9 mouse cellular contexts compared by ENCODE assay signal in the genomic region with DNA sequence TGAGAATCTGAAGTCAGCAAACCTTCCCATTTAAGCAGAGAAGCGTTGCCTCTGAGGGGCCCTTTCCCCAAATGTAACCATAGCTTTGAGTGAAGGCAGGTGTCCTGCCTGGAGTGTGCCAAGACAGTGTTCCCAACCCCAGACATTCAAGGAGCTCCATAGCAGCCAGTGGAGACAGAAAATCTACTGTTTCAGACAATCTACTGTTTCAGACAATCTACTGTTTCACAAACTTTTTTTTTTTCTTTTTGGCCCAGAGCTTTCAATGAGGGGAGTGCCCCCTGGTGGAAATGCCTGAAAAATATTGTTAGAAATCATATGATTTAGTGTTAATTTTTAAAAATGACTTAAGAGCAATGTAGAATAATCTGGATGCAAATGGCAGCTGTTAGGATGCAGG. TPM values are rescaled to one million over a fixed set of nuclear protein-coding genes. Genes with fewer than 3 reads are reported as not detected.
DNase-seq lines count a peak whose midpoint lies in the region; ATAC-seq and TF ChIP-seq lines count a peak whose summit lies in the region.
"Had no signal": no experiment of that assay in that cellular context is flagged by ENCODE, and none has a peak within 500 bp of the region (broad histone marks: within the 10 kb centered on the region; RNA-seq: fewer than 3 reads in every experiment).

No protein-coding gene starts in this region.

- no peaks in the 10 kb centered on the region for H3K9me3 ChIP-seq in heart, embryonic 12.5 days (replicated peaks)
- no peaks in the 10 kb centered on the region for H3K9me3 ChIP-seq in midbrain, embryonic 11.5 days (ENCODE audit: control insufficient read depth, low read length)
- no peaks in the 10 kb centered on the region for H3K9me3 ChIP-seq in midbrain, embryonic 13.5 days
- H3K9me3 ChIP-seq in midbrain, embryonic 15.5 days, result no peaks in the 10 kb centered on the region
- no peaks in the 10 kb centered on the region for H3K9me3 ChIP-seq in neural tube, embryonic 15.5 days (replicated peaks)

- TF ChIP-seq EP300 in heart, adult 2 months (IDR thresholded peaks at IDR 0.05; ENCODE audit: insufficient read depth, low read depth, low read length), result no peak

- DNase-seq in heart, adult 2 months, result no peak
- no peak for DNase-seq in midbrain, embryonic 11.5 days (ENCODE audit: low spot score, missing footprints)
- DNase-seq in thymus, postnatal 25 days, result no peak

- H3K27me3 ChIP-seq in heart, adult 2 months (ENCODE audit: control insufficient read depth, insufficient read depth, low read length), result no peaks in the 10 kb centered on the region
- H3K27me3 ChIP-seq in heart, embryonic 12.5 days (replicated peaks), result no peaks in the 10 kb centered on the region
- H3K27me3 ChIP-seq in midbrain, embryonic 11.5 days (ENCODE audit: control insufficient read depth, insufficient read depth, low read length), result no peaks in the 10 kb centered on the region
- no peaks in the 10 kb centered on the region for H3K27me3 ChIP-seq in midbrain, embryonic 13.5 days
- no peaks in the 10 kb centered on the region for H3K27me3 ChIP-seq in midbrain, embryonic 15.5 days (replicated peaks)
- H3K27me3 ChIP-seq in neural tube, embryonic 15.5 days (replicated peaks), result no peaks in the 10 kb centered on the region

- H3K79me2 ChIP-seq in heart, adult 2 months (replicated peaks; ENCODE audit: control insufficient read depth, insufficient read depth, low read length), result no peaks in the 10 kb centered on the region

- H3K4me1 ChIP-seq in heart, adult 2 months (ENCODE audit: control insufficient read depth, insufficient read depth, low read length), result no peaks in the 10 kb centered on the region
- 0 out of 2 replicates have a peak, but pooled peaks cover 2% of the 10 kb centered on the region for H3K4me1 ChIP-seq in heart, embryonic 12.5 days (replicated peaks)
- no peaks in the 10 kb centered on the region for H3K4me1 ChIP-seq in midbrain, embryonic 11.5 days (ENCODE audit: control insufficient read depth, insufficient read depth, low read length)
- peaks cover 12% of the 10 kb centered on the region for H3K4me1 ChIP-seq in midbrain, embryonic 13.5 days (replicated peaks)
- H3K4me1 ChIP-seq in bone marrow macrophage, adult 2 months (ENCODE audit: control insufficient read depth, insufficient read depth, low read length), result no peaks in the 10 kb centered on the region
- no peaks in the 10 kb centered on the region for H3K4me1 ChIP-seq in midbrain, embryonic 15.5 days
- H3K4me1 ChIP-seq in neural tube, embryonic 15.5 days, result 0 out of 2 replicates have a peak, but pooled peaks cover 3% of the 10 kb centered on the region

- no peak overlapping the region for H3K4me2 ChIP-seq in heart, embryonic 12.5 days
- no peak overlapping the region for H3K4me2 ChIP-seq in midbrain, embryonic 11.5 days
- no peak overlapping the region for H3K4me2 ChIP-seq in midbrain, embryonic 13.5 days (replicated peaks)
- H3K4me2 ChIP-seq in midbrain, embryonic 15.5 days, result no peak overlapping the region
- H3K4me2 ChIP-seq in neural tube, embryonic 15.5 days, result no peak overlapping the region

- H3K27ac ChIP-seq in heart, adult 2 months, result no peak overlapping the region
- no peak overlapping the region for H3K27ac ChIP-seq in heart, embryonic 12.5 days (ENCODE audit: poor library complexity, severe bottlenecking)
- H3K27ac ChIP-seq in midbrain, embryonic 11.5 days (ENCODE audit: low read depth, low read length), result no peak overlapping the region
- H3K27ac ChIP-seq in midbrain, embryonic 13.5 days, result no peak overlapping the region
- H3K27ac ChIP-seq in bone marrow macrophage, adult 2 months (ENCODE audit: insufficient read depth, low read depth, low read length), result no peak overlapping the region
- no peak overlapping the region for H3K27ac ChIP-seq in midbrain, embryonic 15.5 days
- H3K27ac ChIP-seq in neural tube, embryonic 15.5 days (replicated peaks), result no peak overlapping the region

- intact Hi-C loops in heart, adult 2 months (cut with DNase I), result no loop called here

- 78% methylated on average over 1 of the region's 1 CpGs for WGBS in heart, adult 2 months
- 63% methylated on average over 1 of the region's 1 CpGs for WGBS in heart, embryonic 12.5 days
- 89% methylated on average over 1 of the region's 1 CpGs for WGBS in midbrain, embryonic 11.5 days
- WGBS in midbrain, embryonic 13.5 days, result 88% methylated on average over 1 of the region's 1 CpGs
- WGBS in midbrain, embryonic 15.5 days, result 82% methylated on average over 1 of the region's 1 CpGs
- 71% methylated on average over 1 of the region's 1 CpGs for WGBS in neural tube, embryonic 15.5 days

- TF ChIP-seq CTCF in heart, adult 2 months (IDR thresholded peaks at IDR 0.05), result peak; percentile 69
- 0 out of 2 replicates have a peak, but pooled peaks have one; percentile 26 for TF ChIP-seq CTCF in bone marrow macrophage, adult 2 months (IDR thresholded peaks at IDR 0.05; ENCODE audit: low read depth, low read length)

- no peak for TF ChIP-seq POLR2A in heart, adult 2 months (IDR thresholded peaks at IDR 0.05; ENCODE audit: insufficient read depth, low read depth, low read length)
- no peak for TF ChIP-seq POLR2A in bone marrow macrophage, adult 2 months (IDR thresholded peaks at IDR 0.05; ENCODE audit: borderline replicate concordance, low read depth, low read length)

- no peak for ATAC-seq in heart, embryonic 12.5 days (ENCODE audit: insufficient number of reproducible peaks, low FRiP score)
- ATAC-seq in midbrain, embryonic 11.5 days (ENCODE audit: low FRiP score), result 0 out of 2 replicates have a peak, but pooled peaks have one; percentile 22
- ATAC-seq in midbrain, embryonic 13.5 days, result no peak
- 0 out of 2 replicates have a peak, but pooled peaks have one; percentile 19 for ATAC-seq in midbrain, embryonic 15.5 days (replicated peaks)
- ATAC-seq in neural tube, embryonic 15.5 days (ENCODE audit: low FRiP score), result no peak

- H3K4me3 ChIP-seq in heart, adult 2 months, result no peak overlapping the region
- no peak overlapping the region for H3K4me3 ChIP-seq in heart, embryonic 12.5 days
- H3K4me3 ChIP-seq in midbrain, embryonic 11.5 days (ENCODE audit: low read depth, low read length), result no peak overlapping the region
- no peak overlapping the region for H3K4me3 ChIP-seq in midbrain, embryonic 13.5 days (replicated peaks)
- H3K4me3 ChIP-seq in bone marrow macrophage, adult 2 months (ENCODE audit: insufficient read depth, low read length), result no peak overlapping the region
- H3K4me3 ChIP-seq in midbrain, embryonic 15.5 days, result no peak overlapping the region
- no peak overlapping the region for H3K4me3 ChIP-seq in neural tube, embryonic 15.5 days (replicated peaks)
- H3K4me3 ChIP-seq: myocyte had no signal

- no peak overlapping the region for H3K9ac ChIP-seq in heart, adult 2 months (ENCODE audit: low read depth, low read length)
- H3K9ac ChIP-seq in heart, embryonic 12.5 days, result no peak overlapping the region
- no peak overlapping the region for H3K9ac ChIP-seq in midbrain, embryonic 11.5 days (ENCODE audit: low read length)
- no peak overlapping the region for H3K9ac ChIP-seq in midbrain, embryonic 13.5 days (replicated peaks)
- no peak overlapping the region for H3K9ac ChIP-seq in midbrain, embryonic 15.5 days
- H3K9ac ChIP-seq in neural tube, embryonic 15.5 days (replicated peaks), result no peak overlapping the region

- H3K36me3 ChIP-seq in heart, adult 2 months (ENCODE audit: control insufficient read depth, insufficient read depth, low read length), result no peaks in the 10 kb centered on the region; the same call in 1 of the 2 replicates
- peaks cover 18% of the 10 kb centered on the region for H3K36me3 ChIP-seq in heart, embryonic 12.5 days
- peaks cover 3% of the 10 kb centered on the region for H3K36me3 ChIP-seq in midbrain, embryonic 11.5 days (ENCODE audit: control insufficient read depth, insufficient read depth, low read length)
- H3K36me3 ChIP-seq in midbrain, embryonic 13.5 days, result peaks cover 22% of the 10 kb centered on the region
- H3K36me3 ChIP-seq in midbrain, embryonic 15.5 days (replicated peaks), result 0 out of 2 replicates have a peak, but pooled peaks cover 2% of the 10 kb centered on the region
- peaks cover 9% of the 10 kb centered on the region for H3K36me3 ChIP-seq in neural tube, embryonic 15.5 days

RNA-seq across cellular contexts. Expression of a gene that starts 55.3 kb away (rescaled TPM):
- 10 to 100 TPM; 20.1 to 25.4 TPM for total RNA-seq in heart, adult 2 months (2021)
- 10.9 and 18.4 TPM in 2 replicates for polyA plus RNA-seq in heart, adult 2 months (2012; rRNA removed)
- 10.8 and 11.2 TPM in 2 replicates for polyA plus RNA-seq in heart, embryonic 12.5 days (2016; fragmentation: Nextera tagmentation; extraction: Ambion mirVana)
- 30.0 and 31.9 TPM in 2 replicates for polyA plus RNA-seq in midbrain, embryonic 11.5 days (2014; fragmentation: Nextera tagmentation; extraction: Ambion mirVana)
- 28.3 and 30.1 TPM in 2 replicates for polyA plus RNA-seq in midbrain, embryonic 13.5 days (2015; fragmentation: Nextera tagmentation; extraction: Ambion mirVana)
- 0.34 and 0.80 TPM in 2 replicates for polyA plus RNA-seq in bone marrow macrophage, adult 2 months (2012; ENCODE audit: insufficient read depth, insufficient read length, missing spikeins)
- polyA plus RNA-seq in midbrain, embryonic 15.5 days (2015; fragmentation: Nextera tagmentation; extraction: Ambion mirVana), result 21.5 and 24.1 TPM in 2 replicates
- polyA plus RNA-seq in neural tube, embryonic 15.5 days (2015; fragmentation: Nextera tagmentation; extraction: Ambion mirVana), result 39.6 and 44.1 TPM in 2 replicates

Comparison
In these comparisons a context has a peak if more than half of its experiments do, and no peak if none do; other contexts are left out.
1. ATAC-seq: peak in midbrain, embryonic 11.5 days (single experiment) and midbrain, embryonic 15.5 days (single experiment); none in heart, embryonic 12.5 days (single experiment), midbrain, embryonic 13.5 days (single experiment) and neural tube, embryonic 15.5 days (single experiment).